Mouse (Mus musculus): ENCODE measurements around the gene Ankrd11. TPM values are rescaled to one million over a fixed set of nuclear protein-coding genes. Genes with fewer than 3 reads are reported as not detected.

Ankrd11 gene
- polyA plus RNA-seq (2021; fragmentation: Nextera tagmentation) = 16.4 and 17.5 TPM in 2 replicates
- long read RNA-seq, experiment 1, partial matches to known transcripts = 50 of 106 reads
- long read RNA-seq, experiment 1, other reads (novel, unspliced or antisense) = 56 of 106 reads
- long read RNA-seq, experiment 2, partial matches to known transcripts = 164 of 256 reads
- long read RNA-seq, experiment 2, other reads (novel, unspliced or antisense) = 92 of 256 reads

GRCm38 (mm10) chr8:123042158-123042973 is at the start of gene Ankrd11:
TSS of gene Ankrd11 (minus strand) at chr8:123042277.

GRCm38 (mm10) chr8:123062721-123063120 is 20.6 kb upstream of the Ankrd11 start, which contains the start of gene Spg7:
TSS of gene Spg7 (plus strand) at chr8:123062942.

GRCm38 (mm10) chr8:122847829-122848561 is 194.1 kb downstream of the Ankrd11 start, which contains the start of gene Cdh15:
TSS of gene Cdh15 (plus strand) at chr8:122847966.

Other genes starting within 250 kb of the Ankrd11 start
- gene Cdh15, start 194.3 kb downstream of the Ankrd11 start, polyA plus RNA-seq (2021; fragmentation: Nextera tagmentation) = 1.9 and 2.1 TPM in 2 replicates
- 16.7 and 17.1 TPM in 2 replicates for gene Spg7, start 20.7 kb upstream of the Ankrd11 start, polyA plus RNA-seq (2021; fragmentation: Nextera tagmentation)
- gene Rpl13, start 60.1 kb upstream of the Ankrd11 start, polyA plus RNA-seq (2021; fragmentation: Nextera tagmentation) = 1,998 and 2,381 TPM in 2 replicates
- gene Cpne7, start 75.1 kb upstream of the Ankrd11 start, polyA plus RNA-seq (2021; fragmentation: Nextera tagmentation) = 65.9 and 75.3 TPM in 2 replicates
- 3.3 and 3.8 TPM in 2 replicates for gene Sult5a1, start 116.0 kb upstream of the Ankrd11 start, polyA plus RNA-seq (2021; fragmentation: Nextera tagmentation)
- gene Dpep1, start 144.0 kb upstream of the Ankrd11 start, polyA plus RNA-seq (2021; fragmentation: Nextera tagmentation) = 0.11 TPM in 1 of 2 replicates, not detected in the other
- 128 and 136 TPM in 2 replicates for gene Chmp1a, start 170.5 kb upstream of the Ankrd11 start, polyA plus RNA-seq (2021; fragmentation: Nextera tagmentation)
- 10.6 and 10.8 TPM in 2 replicates for gene Spata33, start 170.6 kb upstream of the Ankrd11 start, polyA plus RNA-seq (2021; fragmentation: Nextera tagmentation)
- 59.9 and 65.7 TPM in 2 replicates for gene Cdk10, start 182.6 kb upstream of the Ankrd11 start, polyA plus RNA-seq (2021; fragmentation: Nextera tagmentation)
- 35.5 and 45.6 TPM in 2 replicates for gene Spata2l, start 194.0 kb upstream of the Ankrd11 start, polyA plus RNA-seq (2021; fragmentation: Nextera tagmentation)
- gene Zfp276, start 211.9 kb upstream of the Ankrd11 start, polyA plus RNA-seq (2021; fragmentation: Nextera tagmentation) = 3.7 and 3.8 TPM in 2 replicates
- 17.9 and 24.9 TPM in 2 replicates for gene Vps9d1, start 212.1 kb upstream of the Ankrd11 start, polyA plus RNA-seq (2021; fragmentation: Nextera tagmentation)

Measured in layer of hippocampus, adult 6 months (tissue).